9 mouse cellular contexts compared by ENCODE assay signal in genomic region chr1:182553649-182554375, GRCm38 (mm10). TPM values are rescaled to one million over a fixed set of nuclear protein-coding genes. Genes with fewer than 3 reads are reported as not detected.
DNase-seq lines count a peak whose midpoint lies in the region; ATAC-seq and TF ChIP-seq lines count a peak whose summit lies in the region.
"Had no signal": no experiment of that assay in that cellular context is flagged by ENCODE, and none has a peak within 500 bp of the region (broad histone marks: within the 10 kb centered on the region; RNA-seq: fewer than 3 reads in every experiment).

No protein-coding gene starts in this region.

- H3K4me1 ChIP-seq in kidney, embryonic 15.5 days, result no peaks in the 10 kb centered on the region
- no peaks in the 10 kb centered on the region for H3K4me1 ChIP-seq in liver, embryonic 14.5 days (replicated peaks; ENCODE audit: control insufficient read depth in 2 of 2, insufficient read depth in 2 of 2, low read length in 1 of 2)
- no peaks in the 10 kb centered on the region for H3K4me1 ChIP-seq in neural tube, embryonic 14.5 days (ENCODE audit: control insufficient read depth, insufficient read depth, low read length)
- H3K4me1 ChIP-seq: embryonic facial prominence, embryonic 12.5 days had no signal

- no peak overlapping the region for H3K9ac ChIP-seq in kidney, embryonic 15.5 days
- H3K9ac ChIP-seq in liver, embryonic 14.5 days (replicated peaks), result no peak overlapping the region
- no peak overlapping the region for H3K9ac ChIP-seq in neural tube, embryonic 14.5 days (replicated peaks; ENCODE audit: low read depth, low read length)
- H3K9ac ChIP-seq: embryonic facial prominence, embryonic 12.5 days had no signal

- WGBS in kidney, embryonic 15.5 days, result 65% methylated on average over 12 of the region's 12 CpGs
- WGBS in liver, embryonic 14.5 days (ENCODE audit: insufficient replicate concordance), result 52% methylated on average over 12 of the region's 12 CpGs
- 62% methylated on average over 12 of the region's 12 CpGs for WGBS in neural tube, embryonic 14.5 days

- H3K4me2 ChIP-seq in kidney, embryonic 15.5 days, result no peak overlapping the region
- no peak overlapping the region for H3K4me2 ChIP-seq in liver, embryonic 14.5 days (ENCODE audit: low read depth)
- H3K4me2 ChIP-seq in neural tube, embryonic 14.5 days (ENCODE audit: low read depth, low read length), result no peak overlapping the region
- H3K4me2 ChIP-seq: embryonic facial prominence, embryonic 12.5 days had no signal

- H3K27ac ChIP-seq in kidney, embryonic 15.5 days, result no peak overlapping the region
- no peak overlapping the region for H3K27ac ChIP-seq in liver, embryonic 14.5 days
- H3K27ac ChIP-seq in neural tube, embryonic 14.5 days (ENCODE audit: low read depth, low read length), result no peak overlapping the region
- H3K27ac ChIP-seq: embryonic facial prominence, embryonic 12.5 days had no signal

- peak; percentile 62; the same call in 1 of the 2 replicates for ATAC-seq in kidney, embryonic 15.5 days (replicated peaks; ENCODE audit: low FRiP score)
- ATAC-seq in liver, embryonic 14.5 days (ENCODE audit: insufficient read depth), result no peak
- ATAC-seq in neural tube, embryonic 14.5 days (ENCODE audit: low read depth), result peak; percentile 58; the same call in 1 of the 2 replicates

- H3K9me3 ChIP-seq in kidney, embryonic 15.5 days (replicated peaks), result no peaks in the 10 kb centered on the region
- no peaks in the 10 kb centered on the region for H3K9me3 ChIP-seq in liver, embryonic 14.5 days (ENCODE audit: control insufficient read depth, low read length)
- no peaks in the 10 kb centered on the region for H3K9me3 ChIP-seq in neural tube, embryonic 14.5 days (ENCODE audit: control insufficient read depth, low read length)
- H3K9me3 ChIP-seq: embryonic facial prominence, embryonic 12.5 days had no signal

- H3K27me3 ChIP-seq in kidney, embryonic 15.5 days, result no peaks in the 10 kb centered on the region
- H3K27me3 ChIP-seq in liver, embryonic 14.5 days (ENCODE audit: control insufficient read depth, insufficient read depth, low read length), result no peaks in the 10 kb centered on the region
- no peaks in the 10 kb centered on the region for H3K27me3 ChIP-seq in neural tube, embryonic 14.5 days (ENCODE audit: control insufficient read depth, insufficient read depth, low read length)
- H3K27me3 ChIP-seq: embryonic facial prominence, embryonic 12.5 days had no signal

- no peak overlapping the region for H3K4me3 ChIP-seq in kidney, embryonic 15.5 days (replicated peaks)
- H3K4me3 ChIP-seq in liver, embryonic 14.5 days (ENCODE audit: insufficient read depth in 1 of 2, low read depth in 2 of 2, low read length in 2 of 2), result no peak overlapping the region
- no peak overlapping the region for H3K4me3 ChIP-seq in neural tube, embryonic 14.5 days (ENCODE audit: low read depth, low read length)
- H3K4me3 ChIP-seq: embryonic facial prominence, embryonic 12.5 days had no signal

- H3K36me3 ChIP-seq in kidney, embryonic 15.5 days, result no peaks in the 10 kb centered on the region
- no peaks in the 10 kb centered on the region for H3K36me3 ChIP-seq in liver, embryonic 14.5 days (replicated peaks; ENCODE audit: control insufficient read depth, insufficient read depth, low read depth)
- no peaks in the 10 kb centered on the region for H3K36me3 ChIP-seq in neural tube, embryonic 14.5 days (ENCODE audit: control insufficient read depth, insufficient read depth, low read length)
- H3K36me3 ChIP-seq: embryonic facial prominence, embryonic 12.5 days had no signal

- no peak for TF ChIP-seq EP300 in liver, embryonic 14.5 days (IDR thresholded peaks at IDR 0.05; ENCODE audit: low read depth)

- DNase-seq in urinary bladder, postnatal 14 days (ENCODE audit: low spot score), result peak; percentile 65
- DNase-seq in urinary bladder, postnatal 4 days (ENCODE audit: low spot score in 2 of 2), result no peak
- DNase-seq in cerebellum, adult 9-11 months, result peak; percentile 24
- peak; percentile 37 to 40 for DNase-seq in frontal cortex, postnatal 25 days (ENCODE audit: low spot score in 2 of 2)
- DNase-seq in liver, embryonic 14.5 days (ENCODE audit: low read depth in 3 of 3, low spot score in 3 of 3), result no peak
- no peak for DNase-seq in yolk sac, embryonic 10.5 days (ENCODE audit: low spot score)

- TF ChIP-seq CTCF in liver, embryonic 14.5 days (IDR thresholded peaks at IDR 0.05; ENCODE audit: low read depth), result peak; percentile 82

RNA-seq across cellular contexts. Expression of gene Capn8, which starts 11.0 kb away (rescaled TPM):
- 0.19 TPM in 1 of 2 replicates, not detected in the other for polyA plus RNA-seq in kidney, embryonic 15.5 days (2015; fragmentation: Nextera tagmentation; extraction: Ambion mirVana)
- 0.01 TPM in 1 of 2 replicates, not detected in the other for polyA plus RNA-seq in liver, embryonic 14.5 days (2012; rRNA removed)
- polyA plus RNA-seq in liver, embryonic 14.5 days (2014; fragmentation: Nextera tagmentation; extraction: Ambion mirVana), result not detected in 2 replicates
- polyA plus RNA-seq in neural tube, embryonic 14.5 days (2014; fragmentation: Nextera tagmentation; extraction: Ambion mirVana), result 0.14 TPM in 1 of 2 replicates, not detected in the other

RNA-seq across cellular contexts. Expression of gene Capn2, which starts 36.4 kb away (rescaled TPM):
- polyA plus RNA-seq in kidney, embryonic 15.5 days (2015; fragmentation: Nextera tagmentation; extraction: Ambion mirVana), result 119 and 126 TPM in 2 replicates
- polyA plus RNA-seq in liver, embryonic 14.5 days (2012; rRNA removed), result 6.5 and 9.8 TPM in 2 replicates
- polyA plus RNA-seq in liver, embryonic 14.5 days (2014; fragmentation: Nextera tagmentation; extraction: Ambion mirVana), result 13.6 and 16.4 TPM in 2 replicates
- polyA plus RNA-seq in neural tube, embryonic 14.5 days (2014; fragmentation: Nextera tagmentation; extraction: Ambion mirVana), result 64.8 and 91.7 TPM in 2 replicates

Comparison
In these comparisons a context has a peak if more than half of its experiments do, and no peak if none do; other contexts are left out.
1. DNase-seq: peak in urinary bladder, postnatal 14 days (single experiment), cerebellum, adult 9-11 months (single experiment) and frontal cortex, postnatal 25 days (2 of 2); none in urinary bladder, postnatal 4 days (0 of 2), liver, embryonic 14.5 days (0 of 3) and yolk sac, embryonic 10.5 days (single experiment).